Mouse (Mus musculus) macrophage (primary cell): ENCODE measurements around the gene Pold1. TPM values are rescaled to one million over a fixed set of nuclear protein-coding genes. Genes with fewer than 3 reads are reported as not detected.

Experiments used
- H3K27ac ChIP-seq: fragments of 350-480 bp; formaldehyde crosslinking; 2 replicates; pipeline ENCODE4 v1.9.0; 2021
- H3K36me3 ChIP-seq: fragments of 350-480 bp; formaldehyde crosslinking; 2 replicates; pipeline ENCODE4 v1.9.0; 2021; ENCODE audit errors: inconsistent target
- H3K4me3 ChIP-seq: fragments of 350-480 bp; formaldehyde crosslinking; 2 replicates; pipeline ENCODE4 v1.9.0; 2021; ENCODE audit errors: inconsistent target
- H3K79me2 ChIP-seq: fragments of 350-480 bp; formaldehyde crosslinking; 2 replicates; pipeline ENCODE4 v1.9.0; 2021; ENCODE audit errors: inconsistent target
- WGBS: methylation state at CpG from one replicate; pipeline ENCODE4 v1.1.7; 2026; ENCODE audit warnings: inconsistent platforms; ENCODE audit not compliant: missing documents; 5-methylcytosine and 5-hydroxymethylcytosine counted together
- polyA plus RNA-seq: library from polyadenylated mRNA; stranded (reverse); fragments of 250-400 nt; gene quantifications from 3 replicates; pipeline ENCODE4 v1.2.4, GENCODE M21; 2018; ENCODE audit warnings: inconsistent platforms

The Pold1 gene
- polyA plus RNA-seq, 1 experiment from 2014 or later = 6.9 TPM

GRCm38 (mm10) chr7:44565414-44565813 is 16.8 kb upstream of the Pold1 start:
- 40% methylated on average over 6 of the region's 6 CpGs for WGBS
- Histone ChIP-seq H3K27ac (no peak overlapping the region), H3K4me3 (no peak overlapping the region), H3K79me2 (no peaks in the 10 kb centered on the region), H3K36me3 (no peaks in the 10 kb centered on the region)

- H3K4me3 ChIP-seq = no peak overlapping the region
These were observed 15.8 kb upstream of the Pold1 start for GRCm38 (mm10) chr7:44564486-44564885.

GRCm38 (mm10) chr7:44563284-44563683 is 14.6 kb upstream of the Pold1 start:
- no peaks in the 10 kb centered on the region for H3K36me3 ChIP-seq
- 51% methylated on average over 8 of the region's 8 CpGs for WGBS
- H3K4me3 ChIP-seq = no peak overlapping the region
- no peaks in the 10 kb centered on the region for H3K79me2 ChIP-seq
- no peak overlapping the region for H3K27ac ChIP-seq

More at GRCm38 (mm10) chr7:44564486-44564885, 15.8 kb upstream of the Pold1 start:
- no peaks in the 10 kb centered on the region for H3K36me3 ChIP-seq
- H3K79me2 ChIP-seq = no peaks in the 10 kb centered on the region
- 98% methylated on average over 10 of the region's 10 CpGs for WGBS
- H3K27ac ChIP-seq = no peak overlapping the region

- Histone ChIP-seq H3K27ac (no peak overlapping the region), H3K36me3 (no peaks in the 10 kb centered on the region), H3K79me2 (no peaks in the 10 kb centered on the region), H3K4me3 (no peak overlapping the region)
- 58% methylated on average over 18 of the region's 18 CpGs for WGBS
These were observed 12.1 kb upstream of the Pold1 start for GRCm38 (mm10) chr7:44560435-44561400.

- H3K79me2 ChIP-seq = peaks cover 7% of the 10 kb centered on the region
- no peaks in the 10 kb centered on the region; the same call in 1 of the 2 replicates for H3K36me3 ChIP-seq
- WGBS = 91% methylated on average over 2 of the region's 2 CpGs
- H3K27ac ChIP-seq = no peak overlapping the region
- no peak overlapping the region for H3K4me3 ChIP-seq
These were observed 9.0 kb upstream of the Pold1 start for GRCm38 (mm10) chr7:44557629-44558028.

GRCm38 (mm10) chr7:44553826-44554225 is 5.2 kb upstream of the Pold1 start, which contains the start of gene Nr1h2:
Nr1h2 (minus strand) TSS chr7:44553951.
- Histone ChIP-seq H3K79me2 (peaks cover 16% of the 10 kb centered on the region), H3K27ac (peak within 1 kb of the TSS; percentile 81), H3K4me3 (peak within 1 kb of the TSS; percentile 76), H3K36me3 (peaks cover 22% of the 10 kb centered on the region)
- WGBS = under 1% methylated on average over 22 of the region's 22 CpGs

- peaks cover 16% of the 10 kb centered on the region for H3K79me2 ChIP-seq
- peaks cover 22% of the 10 kb centered on the region for H3K36me3 ChIP-seq
- H3K27ac ChIP-seq = peak overlapping the region; percentile 81
- WGBS = 1% methylated on average over 31 of the region's 32 CpGs
- peak overlapping the region; percentile 76 for H3K4me3 ChIP-seq
These were observed 4.6 kb upstream of the Pold1 start for GRCm38 (mm10) chr7:44553196-44553764.

GRCm38 (mm10) chr7:44552141-44552908 is 3.7 kb upstream of the Pold1 start:
- H3K4me3 ChIP-seq = peak overlapping the region; percentile 76; the same call in 1 of the 2 replicates
- peaks cover 25% of the 10 kb centered on the region for H3K79me2 ChIP-seq
- H3K27ac ChIP-seq = no peak overlapping the region
- H3K36me3 ChIP-seq = peaks cover 22% of the 10 kb centered on the region
- WGBS = 95% methylated on average over 30 of the region's 31 CpGs

GRCm38 (mm10) chr7:44551731-44552130 is 3.1 kb upstream of the Pold1 start:
- no peak overlapping the region for H3K4me3 ChIP-seq
- WGBS = 95% methylated on average over 15 of the region's 22 CpGs
- peaks cover 22% of the 10 kb centered on the region for H3K36me3 ChIP-seq
- peaks cover 31% of the 10 kb centered on the region for H3K79me2 ChIP-seq
- H3K27ac ChIP-seq = no peak overlapping the region

- WGBS = 96% methylated on average over 21 of the region's 21 CpGs
- Histone ChIP-seq H3K36me3 (peaks cover 22% of the 10 kb centered on the region), H3K27ac (no peak overlapping the region), H3K79me2 (peaks cover 35% of the 10 kb centered on the region), H3K4me3 (no peak overlapping the region)
These were observed 2.7 kb upstream of the Pold1 start for GRCm38 (mm10) chr7:44551301-44551700.

GRCm38 (mm10) chr7:44550409-44550678 is 1.7 kb upstream of the Pold1 start:
- Histone ChIP-seq H3K79me2 (peaks cover 43% of the 10 kb centered on the region), H3K4me3 (no peak overlapping the region), H3K27ac (no peak overlapping the region), H3K36me3 (peaks cover 22% of the 10 kb centered on the region)
- WGBS = 91% methylated on average over 12 of the region's 12 CpGs

- WGBS = 96% methylated on average over 23 of the region's 23 CpGs
- Histone ChIP-seq H3K27ac (no peak overlapping the region), H3K36me3 (peaks cover 22% of the 10 kb centered on the region), H3K4me3 (no peak overlapping the region), H3K79me2 (peaks cover 48% of the 10 kb centered on the region)
These were observed 1.2 kb upstream of the Pold1 start for GRCm38 (mm10) chr7:44549621-44550408.

GRCm38 (mm10) chr7:44547725-44548124 is 924 bp downstream of the Pold1 start:
- 32% methylated on average over 5 of the region's 5 CpGs for WGBS
- H3K4me3 ChIP-seq = peak overlapping the region; percentile 71
- H3K27ac ChIP-seq = peak overlapping the region; percentile 56
- peaks cover 49% of the 10 kb centered on the region for H3K79me2 ChIP-seq
- H3K36me3 ChIP-seq = peaks cover 22% of the 10 kb centered on the region

- Histone ChIP-seq H3K27ac (no peak overlapping the region), H3K4me3 (peak overlapping the region; percentile 71; the same call in 1 of the 2 replicates), H3K36me3 (peaks cover 22% of the 10 kb centered on the region), H3K79me2 (peaks cover 42% of the 10 kb centered on the region)
- 55% methylated on average over 13 of the region's 13 CpGs for WGBS
These were observed 1.6 kb downstream of the Pold1 start for GRCm38 (mm10) chr7:44547041-44547440.
